Mouse (Mus musculus) thymus, postnatal 36 days (tissue): ENCODE results near the gene Itsn1.

Experiments used
- DNase-seq, 2 experiments: peaks; one replicate each; pipeline ENCODE4 v3.0.0; 2022; ENCODE audit warnings: mixed read lengths in 2 of 2

The Itsn1 gene

GRCm38 (mm10) chr16:91962894-91963555, 233.9 kb downstream of the Itsn1 start:
- no peak for DNase-seq

GRCm38 (mm10) chr16:91963556-91963900, 234.4 kb downstream of the Itsn1 start:
- DNase-seq = no peak

- peak; percentile 9 to 13 for DNase-seq
Measured at GRCm38 (mm10) chr16:91964308-91965178, 235.5 kb downstream of the Itsn1 start.

GRCm38 (mm10) chr16:91968725-91969124, 239.6 kb downstream of the Itsn1 start:
- no peak for DNase-seq

- DNase-seq = no peak
Measured at GRCm38 (mm10) chr16:91969516-91970031, 240.5 kb downstream of the Itsn1 start.
